Mouse (Mus musculus) spleen, adult 2 months (tissue): ENCODE data around the gene Rpl6. TPM values are rescaled to one million over a fixed set of nuclear protein-coding genes. Genes with fewer than 3 reads are reported as not detected.

ENCODE experiments used
- DNase-seq, 2 experiments: peaks; one replicate each; pipeline versions ENCODE4 v3.0.0 to v3.0.0-alpha.2; 2012 to 2021; ENCODE audit warnings: low spot score in 2 of 2, low read depth in 1 of 2
- H3K27ac ChIP-seq: fragments of 200-500 bp; 2 replicates; pipeline ENCODE4 v1.5.1; 2012; ENCODE audit warnings: low read length, inconsistent platforms; ENCODE audit not compliant: insufficient read depth
- H3K27me3 ChIP-seq: fragments of 200-500 bp; 2 replicates; pipeline ENCODE4 v1.6.1; 2012; ENCODE audit warnings: mild to moderate bottlenecking, moderate library complexity, low read length, inconsistent platforms; ENCODE audit not compliant: control insufficient read depth, insufficient read depth
- H3K36me3 ChIP-seq: fragments of 200-500 bp; 2 replicates; pipeline ENCODE4 v1.6.1; 2012; ENCODE audit warnings: mild to moderate bottlenecking, low read length, inconsistent platforms; ENCODE audit not compliant: control insufficient read depth, insufficient read depth
- H3K4me1 ChIP-seq: fragments of 200-500 bp; 2 replicates; pipeline ENCODE4 v1.6.1; 2011; ENCODE audit warnings: inconsistent platforms; ENCODE audit not compliant: control insufficient read depth, insufficient read depth, insufficient read length
- H3K4me3 ChIP-seq: fragments of 200-500 bp; 2 replicates; pipeline ENCODE4 v1.5.1; 2011; ENCODE audit warnings: mild to moderate bottlenecking, inconsistent platforms; ENCODE audit not compliant: insufficient read depth, insufficient read length; ENCODE audit errors: extremely low read depth
- CTCF ChIP-seq: fragments of 200-500 bp; IDR thresholded peaks from 2 replicates; pipeline ENCODE4 v1.5.1; 2011; ENCODE audit warnings: mild to moderate bottlenecking, inconsistent platforms; ENCODE audit not compliant: insufficient read depth, insufficient read length, insufficient replicate concordance; ENCODE audit errors: extremely low read depth
- POLR2A ChIP-seq: fragments of 200-500 bp; IDR thresholded peaks from 2 replicates; pipeline ENCODE4 v1.6.1; 2011; ENCODE audit warnings: low read depth, low read length, inconsistent platforms
- WGBS: fragments of 180-500 bp; shearing (Covaris S2); methylation state at CpG from one replicate; pipeline ENCODE4 v1.1.7; 2018; 5-methylcytosine and 5-hydroxymethylcytosine counted together
- polyA plus RNA-seq: library from polyadenylated mRNA; depleted of rRNA; stranded (reverse); fragments of >200 nt; gene quantifications from 2 replicates; pipeline ENCODE4 v1.2.3, GENCODE M21; 2012; rRNA removed

The Rpl6 gene
- 281 and 293 TPM in 2 replicates for polyA plus RNA-seq

- Histone ChIP-seq H3K27ac (peak within 1 kb of the TSS; percentile 71), H3K4me1 (peaks cover 6% of the 10 kb centered on the region; the same call in 1 of the 2 replicates), H3K36me3 (peaks cover 25% of the 10 kb centered on the region), H3K27me3 (no peaks in the 10 kb centered on the region), H3K4me3 (peak within 1 kb of the TSS; percentile 87)
- TF ChIP-seq POLR2A (peak; percentile 63), CTCF (no peak)
- under 1% methylated on average over 52 of the region's 52 CpGs for WGBS
- peak; percentile 71 to 82 for DNase-seq
Observed at GRCm38 (mm10) chr5:121204132-121205089, at the start of gene Rpl6. Gene Rpl6 (plus strand): TSS chr5:121204481.

- 97% methylated on average over 4 of the region's 4 CpGs for WGBS
- no peak for DNase-seq
- no peak overlapping the region for H3K27ac ChIP-seq
- H3K4me3 ChIP-seq = no peak overlapping the region
- TF ChIP-seq POLR2A (no peak), CTCF (no peak)
- H3K4me1 ChIP-seq = no peaks in the 10 kb centered on the region
- H3K36me3 ChIP-seq = peaks cover 27% of the 10 kb centered on the region
- H3K27me3 ChIP-seq = no peaks in the 10 kb centered on the region
Observed at GRCm38 (mm10) chr5:121156121-121156520, 48.2 kb upstream of the Rpl6 start.

GRCm38 (mm10) chr5:121157017-121157416 lies 47.3 kb upstream of the Rpl6 start:
- H3K27ac ChIP-seq = no peak overlapping the region
- DNase-seq = no peak
- TF ChIP-seq CTCF = no peak
- no peak for TF ChIP-seq POLR2A
- WGBS = 86% methylated on average over 2 of the region's 2 CpGs
- H3K36me3 ChIP-seq = peaks cover 25% of the 10 kb centered on the region
- no peaks in the 10 kb centered on the region for H3K4me1 ChIP-seq
- no peaks in the 10 kb centered on the region for H3K27me3 ChIP-seq
- H3K4me3 ChIP-seq = no peak overlapping the region

GRCm38 (mm10) chr5:121157489-121157888 lies 46.8 kb upstream of the Rpl6 start:
- H3K27ac ChIP-seq = no peak overlapping the region
- no peaks in the 10 kb centered on the region for H3K27me3 ChIP-seq
- 95% methylated on average over 5 of the region's 5 CpGs for WGBS
- H3K4me1 ChIP-seq = no peaks in the 10 kb centered on the region
- no peak overlapping the region for H3K4me3 ChIP-seq
- peaks cover 24% of the 10 kb centered on the region for H3K36me3 ChIP-seq
- no peak for DNase-seq
- TF ChIP-seq POLR2A (no peak), CTCF (no peak)

GRCm38 (mm10) chr5:121158966-121159365 lies 45.3 kb upstream of the Rpl6 start:
- no peaks in the 10 kb centered on the region for H3K4me1 ChIP-seq
- H3K36me3 ChIP-seq = peaks cover 26% of the 10 kb centered on the region
- H3K27me3 ChIP-seq = no peaks in the 10 kb centered on the region
- H3K4me3 ChIP-seq = no peak overlapping the region
- H3K27ac ChIP-seq = no peak overlapping the region
- TF ChIP-seq CTCF (no peak), POLR2A (no peak)
- WGBS = 95% methylated on average over 7 of the region's 7 CpGs
- DNase-seq = no peak

GRCm38 (mm10) chr5:121162285-121162684 lies 42.0 kb upstream of the Rpl6 start:
- WGBS = 95% methylated on average over 5 of the region's 5 CpGs
- TF ChIP-seq CTCF (no peak), POLR2A (no peak)
- H3K4me1 ChIP-seq = no peaks in the 10 kb centered on the region
- no peak overlapping the region for H3K27ac ChIP-seq
- peaks cover 33% of the 10 kb centered on the region for H3K36me3 ChIP-seq
- no peak overlapping the region for H3K4me3 ChIP-seq
- no peaks in the 10 kb centered on the region for H3K27me3 ChIP-seq
- DNase-seq = no peak

GRCm38 (mm10) chr5:121162923-121163322 lies 41.4 kb upstream of the Rpl6 start:
- WGBS = 92% methylated on average over 7 of the region's 7 CpGs
- Histone ChIP-seq H3K27me3 (no peaks in the 10 kb centered on the region), H3K27ac (no peak overlapping the region), H3K4me3 (no peak overlapping the region), H3K4me1 (no peaks in the 10 kb centered on the region), H3K36me3 (peaks cover 33% of the 10 kb centered on the region)
- TF ChIP-seq CTCF (no peak), POLR2A (no peak)
- no peak for DNase-seq
